Mouse (Mus musculus) lung, postnatal 10 days (tissue): ENCODE results near the gene Pde10a.
A peak's percentile ranks its signal among the peaks of the same experiment; 100 is the strongest.

Source experiments
- DNase-seq: peaks from one replicate; pipeline ENCODE4 v3.0.0; 2021

The Pde10a gene

DNA sequence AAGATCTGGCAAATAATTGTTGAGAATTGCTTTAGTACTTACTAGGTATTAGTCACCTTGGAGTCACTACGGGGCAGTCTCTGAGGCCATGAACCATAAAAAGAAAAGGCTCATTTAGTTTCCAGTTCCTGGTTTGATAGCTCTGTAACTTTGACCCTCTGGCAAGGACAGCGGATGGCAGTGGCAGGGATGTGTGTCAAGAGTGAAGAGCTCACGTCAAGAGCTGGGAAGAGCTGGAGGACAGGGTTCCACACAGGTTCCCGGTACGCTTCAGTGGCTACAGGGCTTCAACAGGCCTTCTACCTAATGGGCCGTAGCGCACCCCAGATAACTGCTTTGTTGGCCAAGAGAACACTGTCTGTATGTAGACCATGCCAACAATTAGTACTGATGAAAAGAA lies 374.0 kb downstream of the Pde10a start:
- DNase-seq, result no peak

DNA sequence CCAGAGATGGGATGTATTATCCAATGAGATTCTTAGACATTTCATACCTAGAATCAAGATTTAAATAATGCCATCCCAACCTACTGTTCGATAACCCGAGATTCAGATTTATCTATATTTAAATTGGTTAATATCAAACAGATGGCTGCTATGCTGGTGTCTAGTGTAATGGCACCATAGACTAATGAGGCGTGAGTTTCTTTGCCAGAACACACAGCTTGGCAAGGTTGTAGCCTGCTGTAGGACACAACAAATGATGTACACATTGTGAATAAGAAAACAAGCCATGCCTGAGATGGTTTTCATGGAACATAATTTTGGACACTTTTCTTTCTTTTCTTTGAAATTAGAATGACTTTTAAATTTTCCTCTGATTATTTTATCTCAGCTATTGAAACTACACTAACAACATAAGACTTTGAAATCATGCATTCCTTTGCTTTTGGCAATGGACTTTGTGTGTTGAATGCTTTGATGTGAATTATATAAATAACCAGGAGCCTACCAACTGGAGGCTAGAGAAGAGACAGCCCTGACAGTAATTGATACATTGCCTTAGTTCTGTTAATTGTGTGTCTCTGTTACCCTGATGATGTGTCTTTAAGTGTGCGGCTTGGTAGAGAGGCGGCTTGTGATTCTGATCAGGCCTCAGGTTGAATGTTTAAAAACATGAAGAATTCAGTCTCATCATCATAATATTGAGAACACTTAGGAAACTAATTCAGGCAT lies 378.5 kb downstream of the Pde10a start:
- DNase-seq, result no peak

DNA sequence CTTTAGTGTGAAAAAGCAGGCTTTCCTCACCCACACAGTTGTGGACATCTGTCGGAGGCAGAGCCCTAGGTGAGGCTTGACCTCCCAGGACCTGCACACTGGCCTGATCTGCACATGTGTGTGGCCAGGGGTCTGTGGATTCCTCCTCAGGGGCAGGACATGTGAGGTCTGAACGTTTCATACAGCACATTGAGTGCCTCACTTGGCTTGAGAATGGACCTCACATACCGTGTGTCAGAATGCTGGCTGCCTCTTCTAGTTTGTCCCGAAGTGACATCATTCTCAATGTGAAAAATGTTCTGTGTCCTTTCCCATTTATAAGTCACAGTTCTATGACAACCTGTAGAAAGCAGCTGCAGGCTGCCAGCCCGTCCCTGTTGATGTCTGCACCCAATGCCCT lies 385.4 kb downstream of the Pde10a start:
- DNase-seq, result peak; percentile 36

DNA sequence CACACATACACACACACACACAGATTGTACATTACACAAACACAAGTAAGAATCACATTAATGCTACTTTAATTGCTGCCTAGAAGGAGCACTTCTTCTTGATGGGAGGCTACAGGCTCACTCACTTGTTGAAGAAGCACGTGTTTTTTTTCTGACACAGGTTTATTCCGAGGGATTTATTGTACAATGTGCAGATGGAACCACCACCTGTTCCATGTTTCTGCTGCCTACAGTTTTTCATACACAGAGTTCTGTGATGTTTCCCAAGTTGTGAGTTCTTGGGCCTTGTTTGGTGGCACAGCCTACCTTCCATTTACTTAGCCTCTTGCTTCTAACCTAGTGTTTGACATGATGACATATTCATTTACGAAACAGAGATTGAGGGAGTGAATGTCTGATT lies 387.8 kb downstream of the Pde10a start:
- DNase-seq, result no peak

DNA sequence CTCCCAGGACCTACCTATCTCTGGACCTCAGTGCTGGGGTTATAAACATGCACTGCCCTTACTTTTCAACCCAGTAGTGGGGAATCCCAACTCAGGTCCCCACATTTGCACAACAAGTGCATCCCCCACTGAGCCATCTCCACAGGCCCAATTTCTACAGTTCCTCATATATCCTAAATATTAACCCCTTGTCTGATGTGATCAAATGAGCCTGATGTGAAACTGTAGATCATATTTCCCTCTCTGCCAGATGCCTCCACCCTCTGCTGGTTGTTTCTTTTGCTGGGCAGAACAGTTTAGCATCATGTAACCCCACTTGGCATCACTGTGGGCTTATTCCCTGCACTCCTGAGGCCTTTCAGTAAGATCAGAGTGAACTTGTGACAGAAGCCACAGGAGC lies 390.5 kb downstream of the Pde10a start:
- no peak for DNase-seq

DNA sequence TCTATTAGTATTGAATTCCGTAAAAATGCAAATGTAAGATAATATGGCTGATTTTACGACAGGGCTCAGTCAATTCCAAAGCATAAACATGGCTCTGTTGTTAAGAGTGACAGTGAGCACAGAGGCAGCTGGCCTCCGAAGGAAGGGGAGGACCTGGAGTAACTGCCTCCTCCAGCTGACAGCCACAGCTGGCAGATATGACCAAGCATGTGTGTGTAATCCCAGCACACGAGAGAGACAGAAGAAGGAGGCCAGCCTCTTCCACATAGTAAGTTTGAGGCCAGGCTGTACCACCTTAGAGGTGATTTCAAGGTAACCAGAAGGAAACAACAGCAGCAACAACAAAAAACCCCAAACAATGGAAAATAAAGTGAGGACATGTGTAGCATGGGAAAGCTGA lies 397.9 kb downstream of the Pde10a start:
- no peak for DNase-seq

DNA sequence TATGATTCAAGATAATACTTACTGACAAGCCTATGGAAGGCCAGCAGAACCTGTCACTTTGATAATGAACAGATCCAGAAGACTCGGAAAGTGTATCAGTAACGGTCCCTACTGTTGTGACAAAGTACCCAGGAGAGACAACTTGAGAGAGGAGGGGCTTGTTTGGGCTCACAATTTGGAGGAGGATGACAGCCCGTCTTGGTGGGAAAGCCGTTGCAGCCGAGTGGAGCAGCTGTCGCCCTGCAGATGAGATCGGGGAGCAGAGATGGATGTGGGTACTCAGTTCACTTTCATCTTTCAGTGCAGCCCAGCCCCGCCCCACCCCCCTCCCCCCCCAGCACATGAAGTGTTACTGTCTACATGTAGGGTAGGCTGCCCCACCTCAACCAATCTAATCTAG lies 398.6 kb downstream of the Pde10a start:
- no peak for DNase-seq

DNA sequence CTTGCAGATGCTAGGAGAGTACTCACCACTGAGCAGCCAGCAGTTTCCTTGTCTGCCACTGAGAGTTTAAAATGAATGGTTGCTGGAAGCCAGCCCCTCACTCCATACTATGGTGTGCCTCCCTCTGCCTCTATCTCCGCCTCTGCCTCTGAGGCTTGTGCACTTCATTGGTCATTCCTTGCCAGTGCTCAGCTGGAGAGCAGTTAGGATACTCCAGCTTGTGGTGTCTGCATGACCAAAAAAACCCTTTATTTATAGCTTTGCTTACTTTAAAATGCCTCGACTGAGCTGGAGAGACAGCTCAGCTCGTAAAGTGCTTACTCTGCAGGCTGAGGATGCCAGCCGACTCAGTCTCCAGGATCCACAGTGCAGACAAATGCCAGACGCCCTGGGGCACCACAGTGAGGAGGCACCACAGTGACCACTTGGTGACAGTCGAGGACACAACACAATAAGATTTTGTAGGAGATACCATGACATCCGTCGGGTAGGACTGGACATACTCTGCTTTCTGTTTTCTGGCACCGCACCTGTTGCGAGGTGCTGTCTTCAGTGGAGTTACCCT lies 400.7 kb downstream of the Pde10a start:
- no peak for DNase-seq

DNA sequence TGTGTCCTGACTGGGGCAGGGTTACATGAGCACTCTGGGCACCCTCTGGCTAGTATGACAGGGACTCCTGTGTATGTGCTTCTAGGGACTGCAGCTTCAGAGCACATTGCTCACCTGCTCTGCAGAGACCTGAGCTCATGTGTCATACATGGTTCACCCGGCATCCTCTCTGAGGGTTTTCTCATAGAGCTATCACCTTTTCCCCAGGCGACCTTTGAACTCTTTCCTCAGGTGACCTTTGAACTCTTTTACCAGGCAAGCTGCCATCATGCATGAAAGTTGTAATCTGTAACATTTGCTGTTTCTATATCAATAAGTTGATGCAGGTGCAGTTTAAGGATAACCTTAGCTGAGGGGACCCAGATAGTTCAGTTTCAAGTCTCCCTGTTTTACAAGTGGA lies 403.4 kb downstream of the Pde10a start:
- no peak for DNase-seq

DNA sequence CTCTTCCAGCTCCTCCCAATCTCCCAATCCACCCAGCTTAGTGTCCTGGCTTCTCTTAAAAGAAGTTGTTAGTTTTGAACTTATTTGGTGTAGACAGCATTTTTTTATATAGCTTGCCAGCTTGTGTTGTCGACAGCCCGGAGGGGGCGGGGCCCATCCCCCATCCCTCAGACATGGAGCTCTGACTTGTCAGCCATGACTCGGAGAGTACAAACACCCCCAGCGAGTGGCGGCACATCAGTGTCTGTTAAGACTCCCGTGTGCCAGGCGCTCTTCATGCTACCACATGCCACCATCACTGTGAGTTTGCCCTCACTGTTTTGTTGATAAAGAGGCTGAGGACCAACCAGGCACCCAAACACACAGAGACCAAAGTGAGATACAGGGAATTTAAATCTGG lies 404.5 kb downstream of the Pde10a start:
- no peak for DNase-seq

DNA sequence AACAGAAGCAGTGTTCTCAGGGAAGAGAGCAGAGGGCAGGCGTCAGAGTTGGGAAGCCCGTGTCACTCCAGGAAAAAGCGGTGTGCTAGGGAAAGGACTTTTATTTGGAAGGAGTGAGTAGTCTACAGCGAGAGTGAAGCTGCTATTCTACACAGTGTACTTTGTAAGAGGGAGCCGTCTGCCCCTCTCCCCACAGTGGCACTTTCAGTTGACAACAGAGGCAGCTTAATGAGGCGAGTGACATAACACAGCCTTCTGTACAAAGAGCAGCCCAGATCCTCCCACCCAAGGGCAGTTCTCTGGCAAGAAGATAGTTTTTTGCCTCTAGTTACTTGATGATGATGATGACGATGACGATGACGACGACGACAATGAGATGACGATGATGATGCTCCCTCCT lies 410.4 kb downstream of the Pde10a start:
- peak; percentile 20 for DNase-seq

DNA sequence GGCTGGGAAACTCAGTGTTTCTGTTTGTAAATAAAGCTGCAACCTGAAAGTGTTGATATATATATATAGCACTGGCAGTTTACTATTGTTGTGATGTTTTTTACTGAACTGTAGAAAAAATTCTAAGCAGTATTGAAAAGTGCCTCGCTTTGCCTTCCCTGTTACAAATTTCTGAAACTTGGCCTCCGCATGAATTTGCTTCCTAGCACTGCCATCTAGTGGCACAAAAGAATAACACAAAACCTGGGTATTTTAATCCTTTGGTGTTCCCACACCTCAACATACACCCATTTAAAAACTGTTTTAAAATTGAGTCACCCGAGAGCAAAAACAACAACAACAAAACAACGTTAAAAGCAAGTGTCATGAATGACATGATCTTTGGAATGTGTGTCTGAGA lies 411.4 kb downstream of the Pde10a start:
- peak; percentile 56 for DNase-seq

DNA sequence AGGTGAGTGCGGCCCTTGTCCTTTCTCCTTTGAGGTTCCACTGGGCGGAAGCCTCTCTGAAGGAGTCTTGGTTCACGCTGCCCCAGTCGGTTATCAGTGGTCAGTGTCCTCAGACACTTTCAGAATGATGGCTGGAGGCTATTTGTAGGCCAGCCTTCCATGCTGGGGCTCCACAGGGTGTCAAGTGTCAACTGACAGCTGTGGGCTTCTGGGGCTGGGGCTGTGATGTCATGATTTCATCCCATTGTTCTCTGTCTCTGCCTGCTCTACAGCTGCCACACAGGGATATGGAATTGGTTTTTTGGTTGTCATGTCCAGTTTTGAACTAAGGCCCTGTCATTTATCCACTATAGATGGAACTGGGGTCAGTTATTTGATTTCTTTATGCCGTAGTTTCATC lies 426.4 kb downstream of the Pde10a start:
- DNase-seq, result no peak

DNA sequence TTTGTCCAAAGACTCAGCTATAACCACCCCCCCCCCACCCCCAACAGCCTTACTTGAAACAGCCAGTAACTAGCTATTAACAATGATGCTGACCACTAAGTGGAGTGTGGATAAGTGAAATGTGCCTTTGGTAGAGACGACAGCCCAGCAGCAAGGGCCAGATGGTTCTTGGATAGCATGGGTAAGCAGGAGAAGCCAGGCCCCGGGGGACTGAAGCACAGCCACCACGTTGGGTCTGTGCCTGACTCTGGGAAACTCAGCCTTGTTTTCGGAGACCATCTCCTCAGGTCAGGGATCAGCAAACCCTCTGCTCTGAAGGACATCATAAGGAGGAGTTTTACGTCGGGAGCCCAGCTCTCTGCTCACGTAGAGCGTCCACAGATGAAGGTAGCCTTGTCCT lies 427.8 kb downstream of the Pde10a start:
- DNase-seq, result no peak

DNA sequence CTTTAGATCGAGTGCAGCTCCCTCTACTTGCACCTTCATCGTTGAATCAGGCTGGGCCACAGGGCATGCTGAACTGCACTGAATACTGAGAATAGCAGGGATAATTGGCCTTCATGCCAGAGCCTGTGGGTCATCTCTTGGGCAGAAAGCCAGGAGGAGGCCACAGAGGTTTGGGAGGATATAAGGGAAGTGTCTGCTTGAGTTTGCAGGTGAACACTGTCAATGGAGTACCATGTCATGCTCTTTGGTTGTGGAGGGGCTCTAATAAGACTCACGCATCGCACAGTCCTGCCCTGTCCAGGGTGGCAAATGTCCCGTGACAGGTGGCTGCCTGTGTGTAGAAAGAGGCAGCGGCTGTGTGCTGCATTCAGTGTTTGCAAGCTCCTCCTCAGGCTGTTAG lies 433.0 kb downstream of the Pde10a start:
- DNase-seq, result no peak

DNA sequence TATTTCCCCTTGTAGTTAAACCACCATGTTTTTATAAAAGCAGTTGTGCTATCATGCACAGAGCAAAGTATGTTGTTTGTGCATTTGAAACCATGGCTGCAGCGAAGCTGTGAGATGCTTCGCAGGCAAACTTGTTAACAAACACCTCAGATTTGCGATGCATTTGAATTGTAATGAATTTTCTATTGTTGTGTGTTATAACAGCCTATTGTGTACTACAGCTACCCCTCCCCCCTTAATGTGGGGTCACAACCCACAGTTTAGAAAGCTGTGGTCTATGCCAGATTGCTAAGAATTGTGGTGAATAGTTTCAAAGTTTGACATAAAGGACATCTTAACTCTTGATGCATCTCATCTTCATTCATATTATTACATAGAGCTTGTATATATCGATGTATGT lies 435.2 kb downstream of the Pde10a start:
- no peak for DNase-seq

DNA sequence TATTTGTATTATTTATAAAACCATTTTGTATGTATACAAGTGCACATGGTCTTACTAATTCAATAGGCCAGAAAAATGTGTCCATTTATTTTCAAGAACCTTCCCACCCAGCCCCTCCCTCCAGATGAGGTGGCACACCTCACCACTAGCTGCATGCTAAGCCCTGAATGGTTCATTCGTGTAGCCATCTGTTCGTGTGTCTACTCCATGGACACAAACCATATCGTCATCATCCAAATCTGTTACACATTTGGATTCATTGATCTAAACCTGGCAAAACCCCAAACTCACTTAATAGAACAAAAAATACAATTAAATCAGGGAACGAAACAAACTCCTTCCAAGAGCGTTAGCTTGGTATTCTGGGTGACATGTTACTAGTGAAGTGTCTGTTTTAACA lies 435.9 kb downstream of the Pde10a start:
- DNase-seq, result no peak

DNA sequence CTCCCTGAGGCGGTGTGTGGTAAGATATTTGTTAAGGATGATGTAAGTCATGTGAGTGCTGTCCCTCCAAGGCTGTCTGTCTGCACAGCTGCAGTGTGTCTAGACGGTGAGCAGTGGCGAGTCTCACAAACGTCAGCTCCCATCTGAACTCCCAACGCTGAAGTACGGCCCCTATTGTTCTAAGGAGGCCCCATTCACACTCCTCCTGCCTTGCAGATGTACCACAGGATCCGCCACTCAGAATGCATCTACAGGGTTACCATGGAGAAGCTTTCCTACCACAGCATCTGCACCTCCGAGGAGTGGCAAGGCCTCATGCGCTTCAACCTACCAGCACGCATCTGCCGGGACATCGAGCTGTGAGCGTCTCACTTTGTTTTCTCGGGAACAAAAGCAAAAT lies 436.5 kb downstream of the Pde10a start:
- DNase-seq, result no peak

DNA sequence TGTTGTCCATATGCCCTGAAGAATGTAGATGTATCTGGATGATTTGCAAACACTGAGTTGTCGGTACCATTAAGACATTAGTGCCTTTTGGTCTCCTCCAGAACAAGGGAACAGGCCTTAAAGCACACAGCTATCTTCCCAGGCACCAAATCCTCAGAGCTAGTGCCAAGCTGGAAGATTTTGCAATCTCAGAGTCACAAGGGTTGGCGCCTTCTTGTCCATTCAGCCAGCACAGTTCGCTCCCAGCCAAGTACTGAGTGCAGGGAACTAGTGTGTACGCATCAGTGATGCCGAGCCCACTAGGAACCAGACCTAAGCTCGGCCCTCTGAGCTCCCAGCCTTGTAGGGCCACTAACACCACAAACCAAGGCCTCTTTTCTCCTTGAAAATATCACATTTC lies 440.0 kb downstream of the Pde10a start:
- DNase-seq, result no peak

DNA sequence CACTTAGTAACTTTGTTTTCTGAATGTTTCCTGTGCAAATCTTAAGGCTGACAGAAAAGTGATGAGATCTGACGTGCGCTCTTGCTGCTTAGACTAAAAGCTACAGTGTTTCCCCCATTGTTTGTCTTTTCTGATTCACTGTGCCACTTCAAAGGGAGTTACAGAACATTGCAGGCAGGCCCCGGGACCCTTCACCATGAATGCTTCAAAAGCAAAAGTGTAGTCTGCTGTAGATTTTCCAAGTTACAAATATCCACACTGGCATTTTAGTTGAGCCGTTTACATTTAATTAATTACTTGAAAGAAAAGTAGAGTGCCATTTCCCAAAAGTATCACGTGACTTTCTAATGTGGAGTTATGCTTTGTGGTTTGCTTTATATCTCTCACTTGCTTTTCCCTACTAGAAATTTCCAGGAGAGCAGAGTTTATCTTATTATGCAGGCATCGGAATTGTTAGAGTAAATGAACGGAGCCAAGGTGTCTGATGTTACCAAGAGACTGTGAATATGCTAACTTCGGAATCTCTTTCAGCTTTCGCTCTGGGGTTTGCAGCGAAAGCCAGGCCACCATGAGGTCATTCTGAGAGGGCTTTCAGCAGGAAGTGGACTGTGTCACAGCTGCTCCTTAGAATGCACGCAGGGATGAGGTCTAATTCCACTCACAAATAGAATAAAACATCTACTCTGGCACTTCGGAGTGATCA lies 447.1 kb downstream of the Pde10a start:
- no peak for DNase-seq

DNA sequence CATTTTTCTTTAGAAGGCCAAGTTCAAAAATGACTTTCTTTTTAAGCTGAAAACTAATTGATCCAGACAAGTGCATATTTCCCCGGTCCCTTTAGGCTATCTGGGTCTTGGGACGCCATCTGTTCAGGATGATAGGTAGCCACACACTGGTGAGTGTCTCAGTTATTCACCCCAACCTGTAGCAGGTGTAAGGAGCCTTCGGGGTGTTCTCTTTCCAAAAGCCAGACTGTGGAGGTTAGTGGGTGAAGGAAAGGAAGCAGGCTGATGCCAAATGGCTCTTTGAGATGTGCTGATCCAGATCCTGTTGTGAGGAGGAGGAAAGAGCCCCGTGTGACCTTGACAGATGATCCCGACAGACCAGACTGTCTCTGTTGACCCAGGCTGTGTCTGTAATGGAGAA lies 448.2 kb downstream of the Pde10a start:
- no peak for DNase-seq

DNA sequence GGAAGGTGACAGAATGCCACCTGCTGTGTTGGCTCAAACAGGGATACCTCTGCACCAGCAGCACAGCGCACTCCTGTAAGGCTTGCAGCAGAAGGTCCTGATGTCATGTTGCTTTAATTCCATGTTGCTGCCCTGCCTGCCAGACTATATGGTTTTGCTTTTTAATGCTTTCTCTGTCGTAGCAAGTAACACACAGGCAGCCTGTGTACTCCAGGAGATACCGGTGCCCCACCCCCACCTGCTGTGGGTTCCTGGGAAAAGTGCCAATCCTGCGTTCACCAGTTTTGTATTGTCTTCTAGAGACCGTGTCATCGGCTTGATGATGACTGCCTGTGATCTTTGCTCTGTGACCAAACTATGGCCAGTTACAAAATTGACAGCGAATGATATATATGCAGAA lies 449.3 kb downstream of the Pde10a start:
- DNase-seq, result no peak

DNA sequence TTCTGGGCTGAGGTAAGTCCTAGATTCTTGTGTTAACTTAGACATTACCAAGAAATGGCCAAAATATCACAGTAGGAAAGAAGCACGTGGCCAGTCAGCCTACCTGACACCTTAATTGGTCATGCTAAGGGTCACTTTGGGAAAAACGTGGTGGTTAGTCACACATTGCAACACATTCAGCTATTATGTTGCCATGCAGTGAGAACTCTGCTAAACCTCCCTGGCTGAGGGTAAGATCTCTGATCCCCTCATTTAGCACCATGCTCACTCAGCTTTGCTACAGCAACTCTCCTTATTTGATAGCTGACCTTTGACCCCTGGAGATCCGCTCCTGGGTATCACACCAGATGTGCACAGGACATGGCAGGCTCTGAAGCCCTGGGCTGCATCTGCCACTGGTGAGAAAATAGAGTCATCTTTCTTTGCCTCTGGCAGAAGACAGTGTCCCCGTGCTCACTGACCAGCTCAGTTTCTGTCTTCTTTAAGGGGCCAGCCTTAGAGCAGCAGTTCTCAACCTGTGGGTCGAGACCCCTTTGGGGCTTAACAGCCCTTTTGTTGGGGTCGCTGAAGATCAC lies 449.7 kb downstream of the Pde10a start:
- no peak for DNase-seq

DNA sequence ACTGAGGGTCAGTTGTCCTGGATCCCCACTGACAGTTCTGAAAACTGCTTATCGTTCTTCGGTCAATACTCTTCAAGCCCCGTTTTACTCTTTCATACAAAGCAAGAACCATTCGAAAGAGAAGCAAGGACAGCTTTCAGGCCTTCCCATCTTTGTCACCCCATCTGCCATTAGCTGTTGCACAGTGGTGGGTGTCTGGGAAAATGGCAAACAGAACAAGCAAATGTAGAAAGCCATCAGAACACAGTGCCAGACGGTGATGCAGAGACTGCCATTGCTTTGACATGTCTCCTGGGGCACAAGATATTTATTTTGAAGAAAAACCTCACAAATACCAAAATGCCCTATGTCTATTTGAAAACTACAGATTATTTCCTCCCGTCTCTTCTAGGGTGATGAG lies 451.6 kb downstream of the Pde10a start:
- no peak for DNase-seq
